Mouse (Mus musculus): ENCODE results near the gene Qrsl1. TPM values are rescaled to one million over a fixed set of nuclear protein-coding genes. Genes with fewer than 3 reads are reported as not detected.

Gene Qrsl1
- polyA plus RNA-seq, 1 experiment from 2014 or later, result 29.2 TPM

Other genes starting within 250 kb of the Qrsl1 start
- 20.0 and 20.9 TPM in 2 replicates for gene Rtn4ip1, start 62 bp upstream of the Qrsl1 start, polyA plus RNA-seq (2014; fragmentation: Nextera tagmentation; extraction: Ambion mirVana)
- 0.95 and 1.1 TPM in 2 replicates for gene Crybg1, start 247.1 kb upstream of the Qrsl1 start, polyA plus RNA-seq (2014; fragmentation: Nextera tagmentation; extraction: Ambion mirVana)

Measured in embryonic facial prominence, embryonic 11.5 days (tissue).